Mouse (Mus musculus): ENCODE measurements around the gene Litaf. TPM values are rescaled to one million over a fixed set of nuclear protein-coding genes. Genes with fewer than 3 reads are reported as not detected.

Litaf gene
- polyA plus RNA-seq, 1 experiment from 2014 or later: 63.6 TPM

DNA sequence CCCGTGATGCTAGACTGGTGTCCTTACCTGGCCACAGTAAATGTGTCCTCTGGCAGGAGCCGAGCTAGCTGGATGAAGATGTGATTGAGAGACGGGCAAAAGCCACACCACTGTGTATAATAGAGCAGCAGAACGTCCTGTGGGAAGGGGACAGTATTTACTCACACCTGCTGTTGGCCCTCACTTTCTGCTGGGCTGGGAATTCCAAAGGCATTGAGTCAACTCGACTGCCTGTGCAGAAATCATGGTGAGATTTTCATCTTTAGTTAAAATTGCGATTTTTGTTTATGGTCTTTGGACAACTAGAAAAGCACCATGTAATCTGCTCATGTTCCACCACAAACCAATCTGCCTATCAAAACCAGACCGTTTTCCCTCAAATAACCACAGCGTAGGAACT lies 18.2 kb upstream of the Litaf start:
- no peak for ATAC-seq (ENCODE audit: insufficient number of reproducible peaks, low FRiP score)
- Histone ChIP-seq H3K4me2 (no peak overlapping the region), H3K4me1 (replicated peaks) (no peaks in the 10 kb centered on the region), H3K36me3 (peaks cover 92% of the 10 kb centered on the region), H3K4me3 (no peak overlapping the region), H3K27ac (ENCODE audit: poor library complexity, severe bottlenecking) (no peak overlapping the region), H3K9me3 (replicated peaks) (no peaks in the 10 kb centered on the region), H3K27me3 (replicated peaks) (no peaks in the 10 kb centered on the region), H3K9ac (no peak overlapping the region)
- WGBS: 90% methylated on average over 8 of the region's 8 CpGs

DNA sequence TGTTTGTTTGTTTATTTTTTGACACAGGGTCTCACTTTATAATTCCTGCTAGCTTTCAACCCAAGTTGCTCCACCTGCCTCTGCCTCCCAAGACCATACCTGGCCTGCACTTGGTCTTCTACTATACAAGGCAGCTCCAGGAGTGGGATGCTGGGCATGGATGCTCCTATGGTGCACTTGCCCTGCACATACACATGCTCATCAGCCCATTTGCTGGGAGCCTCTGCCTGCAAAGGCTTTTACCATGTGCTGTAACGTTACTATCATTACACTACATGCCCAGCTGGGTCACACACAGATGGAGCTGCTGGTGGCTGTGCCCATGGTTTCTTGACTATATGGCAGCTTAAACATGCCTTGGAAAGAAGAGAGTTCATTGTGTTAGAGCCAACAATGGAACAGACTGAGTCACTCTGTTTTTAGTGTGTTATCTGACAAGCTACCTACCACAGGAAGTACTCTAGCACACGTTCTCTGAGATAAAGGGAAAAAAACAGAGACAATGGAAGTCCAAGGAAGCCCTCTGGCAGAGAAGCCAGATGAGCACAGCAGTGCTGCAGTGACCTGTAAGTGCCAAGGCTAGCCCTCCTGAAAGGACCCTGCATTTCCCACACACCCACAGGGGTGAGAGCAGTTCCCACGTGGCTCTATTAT lies 12.4 kb upstream of the Litaf start:
- peaks cover 96% of the 10 kb centered on the region for H3K36me3 ChIP-seq
- no peak overlapping the region for H3K9ac ChIP-seq
- H3K27ac ChIP-seq (ENCODE audit: poor library complexity, severe bottlenecking): 0 out of 2 replicates have a peak overlapping the region, but pooled peaks have one; percentile 43
- ATAC-seq (ENCODE audit: insufficient number of reproducible peaks, low FRiP score): no peak; the same call in 1 of the 2 replicates
- H3K4me1 ChIP-seq (replicated peaks): peaks cover 12% of the 10 kb centered on the region
- no peaks in the 10 kb centered on the region for H3K27me3 ChIP-seq (replicated peaks)
- 42% methylated on average over 3 of the region's 3 CpGs for WGBS
- no peak overlapping the region for H3K4me3 ChIP-seq
- no peak overlapping the region for H3K4me2 ChIP-seq
- no peaks in the 10 kb centered on the region for H3K9me3 ChIP-seq (replicated peaks)

DNA sequence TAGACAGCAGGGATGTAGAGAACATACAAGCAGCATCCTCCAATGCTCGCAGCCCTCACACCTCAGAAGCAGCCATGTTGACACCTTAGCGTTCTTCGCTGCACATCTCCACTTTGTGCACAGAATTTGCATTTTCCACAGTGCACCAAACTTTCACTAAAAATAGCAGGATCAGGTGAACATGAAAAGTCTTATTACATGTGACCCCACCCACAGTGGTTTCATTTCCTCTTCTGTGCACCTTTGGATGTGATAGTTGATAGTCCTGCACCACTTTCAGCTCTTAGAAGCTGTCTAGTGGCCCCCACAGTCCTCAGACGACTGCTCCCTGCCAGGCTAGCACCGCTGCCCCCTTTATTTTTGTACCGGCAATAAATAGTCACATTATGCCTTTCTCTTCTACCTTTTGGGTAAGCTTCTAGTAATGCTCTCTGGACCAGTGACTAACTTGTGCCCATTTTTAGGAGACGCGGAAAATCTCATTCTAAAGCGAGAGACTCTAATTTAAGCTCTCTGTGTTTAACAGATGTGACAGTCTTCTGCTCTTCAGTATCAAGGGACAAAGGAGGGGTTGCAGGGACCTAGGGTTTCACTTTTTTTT lies 11.7 kb upstream of the Litaf start:
- Histone ChIP-seq H3K27ac (ENCODE audit: poor library complexity, severe bottlenecking) (no peak overlapping the region), H3K36me3 (peaks cover 96% of the 10 kb centered on the region), H3K4me3 (no peak overlapping the region), H3K9ac (no peak overlapping the region), H3K4me1 (replicated peaks) (peaks cover 18% of the 10 kb centered on the region), H3K4me2 (no peak overlapping the region), H3K27me3 (replicated peaks) (no peaks in the 10 kb centered on the region), H3K9me3 (replicated peaks) (no peaks in the 10 kb centered on the region)
- WGBS: 87% methylated on average over 9 of the region's 9 CpGs
- no peak for ATAC-seq (ENCODE audit: insufficient number of reproducible peaks, low FRiP score)

DNA sequence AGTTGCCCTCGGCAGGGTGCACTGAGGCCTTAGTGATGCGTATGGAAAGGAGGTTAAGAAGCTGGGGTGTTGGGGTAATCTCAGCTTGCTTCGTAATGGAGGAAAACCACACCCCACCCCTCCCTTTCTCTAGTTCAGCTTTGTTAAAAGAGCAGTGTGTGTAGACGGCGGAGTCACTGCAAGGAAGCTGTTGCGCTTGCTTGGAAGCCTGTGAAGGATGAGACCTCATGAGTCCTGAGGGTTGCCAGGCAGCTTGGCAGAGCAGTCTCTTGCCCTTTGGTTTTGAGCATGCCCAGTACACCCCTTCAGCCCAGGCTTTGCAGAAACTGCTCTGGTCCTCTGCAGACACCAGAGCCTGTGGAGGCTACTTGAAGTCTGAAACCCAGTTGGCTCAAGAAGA lies 7.1 kb upstream of the Litaf start:
- no peak overlapping the region for H3K4me2 ChIP-seq
- no peak overlapping the region for H3K27ac ChIP-seq (ENCODE audit: poor library complexity, severe bottlenecking)
- no peaks in the 10 kb centered on the region for H3K9me3 ChIP-seq (replicated peaks)
- no peaks in the 10 kb centered on the region for H3K27me3 ChIP-seq (replicated peaks)
- peaks cover 70% of the 10 kb centered on the region for H3K36me3 ChIP-seq
- H3K9ac ChIP-seq: no peak overlapping the region
- ATAC-seq (ENCODE audit: insufficient number of reproducible peaks, low FRiP score): no peak
- 79% methylated on average over 6 of the region's 6 CpGs for WGBS
- H3K4me3 ChIP-seq: no peak overlapping the region
- H3K4me1 ChIP-seq (replicated peaks): peaks cover 54% of the 10 kb centered on the region

DNA sequence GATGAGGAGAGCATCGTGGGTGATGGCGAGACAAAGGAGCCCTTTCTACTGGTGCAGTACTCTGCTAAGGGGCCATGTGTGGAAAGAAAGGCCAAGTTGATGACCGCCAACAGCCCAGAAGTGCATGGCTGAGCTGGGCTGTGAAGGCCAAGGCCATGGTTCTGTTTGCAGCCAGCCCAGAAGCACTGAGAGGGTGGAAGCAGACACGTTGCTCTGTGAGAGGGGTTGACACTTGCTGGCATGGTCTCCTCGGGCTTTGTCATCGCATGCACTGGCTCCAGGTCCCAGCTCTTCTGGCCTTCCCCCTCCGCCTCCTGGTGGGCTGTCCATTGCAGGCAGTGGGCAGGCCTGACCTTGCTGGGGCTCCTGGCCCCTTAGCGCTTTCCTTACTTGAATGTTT lies 6.5 kb upstream of the Litaf start:
- WGBS: 75% methylated on average over 8 of the region's 8 CpGs
- Histone ChIP-seq H3K4me3 (no peak overlapping the region), H3K4me1 (replicated peaks) (peaks cover 55% of the 10 kb centered on the region), H3K9me3 (replicated peaks) (no peaks in the 10 kb centered on the region), H3K9ac (no peak overlapping the region), H3K27me3 (replicated peaks) (no peaks in the 10 kb centered on the region), H3K4me2 (no peak overlapping the region), H3K36me3 (peaks cover 64% of the 10 kb centered on the region), H3K27ac (ENCODE audit: poor library complexity, severe bottlenecking) (no peak overlapping the region)
- no peak for ATAC-seq (ENCODE audit: insufficient number of reproducible peaks, low FRiP score)

DNA sequence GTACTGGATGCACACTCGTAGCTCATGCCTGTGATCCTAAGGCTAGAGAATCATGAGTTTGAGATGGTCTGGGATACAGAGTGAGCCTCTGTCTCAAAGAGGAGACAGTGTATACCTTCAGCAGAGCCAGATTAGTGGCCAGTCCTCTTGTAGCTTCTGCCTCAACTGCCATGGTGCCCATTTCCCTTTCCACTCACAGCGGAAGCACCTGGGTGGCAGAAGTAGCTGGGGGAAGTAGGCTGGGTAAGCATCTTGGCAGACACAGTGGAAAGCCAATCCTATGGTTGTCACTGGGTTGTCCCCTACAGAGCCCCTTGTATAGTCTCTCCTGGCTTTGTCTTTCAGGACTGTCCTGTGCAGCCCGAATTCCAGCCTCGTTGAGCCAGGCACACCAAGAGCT lies 5.9 kb upstream of the Litaf start:
- Histone ChIP-seq H3K4me1 (replicated peaks) (peaks cover 55% of the 10 kb centered on the region), H3K4me2 (no peak overlapping the region), H3K4me3 (no peak overlapping the region), H3K9me3 (replicated peaks) (no peaks in the 10 kb centered on the region), H3K36me3 (peaks cover 61% of the 10 kb centered on the region), H3K27ac (ENCODE audit: poor library complexity, severe bottlenecking) (no peak overlapping the region), H3K27me3 (replicated peaks) (no peaks in the 10 kb centered on the region), H3K9ac (no peak overlapping the region)
- ATAC-seq (ENCODE audit: insufficient number of reproducible peaks, low FRiP score): no peak
- WGBS: 87% methylated on average over 4 of the region's 4 CpGs

DNA sequence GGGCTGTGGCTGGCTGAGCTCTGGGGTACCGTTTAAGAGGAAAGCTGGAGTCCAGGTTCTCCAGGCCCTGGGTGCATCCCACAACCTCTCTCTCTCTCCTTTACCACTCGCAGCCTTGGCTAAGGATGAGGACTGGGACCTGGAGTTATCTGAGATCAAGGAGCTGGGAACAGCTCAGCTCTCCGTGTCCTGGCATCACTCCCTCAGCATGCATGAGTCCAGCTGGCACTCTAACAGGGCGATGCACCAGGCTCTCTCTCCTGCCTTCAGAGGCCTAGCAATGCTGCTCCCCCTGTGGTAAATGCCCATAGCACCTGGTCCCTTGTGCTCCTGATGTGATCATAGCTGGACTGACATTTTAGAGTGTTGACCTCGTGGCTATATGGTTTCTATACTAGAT lies 5.2 kb upstream of the Litaf start:
- no peak for ATAC-seq (ENCODE audit: insufficient number of reproducible peaks, low FRiP score)
- H3K9me3 ChIP-seq (replicated peaks): no peaks in the 10 kb centered on the region
- WGBS: 82% methylated on average over 5 of the region's 5 CpGs
- H3K27me3 ChIP-seq (replicated peaks): no peaks in the 10 kb centered on the region
- H3K27ac ChIP-seq (ENCODE audit: poor library complexity, severe bottlenecking): no peak overlapping the region
- H3K36me3 ChIP-seq: peaks cover 53% of the 10 kb centered on the region
- peaks cover 55% of the 10 kb centered on the region for H3K4me1 ChIP-seq (replicated peaks)
- no peak overlapping the region for H3K4me3 ChIP-seq
- H3K4me2 ChIP-seq: no peak overlapping the region
- H3K9ac ChIP-seq: no peak overlapping the region

GRCm38 (mm10) chr16:11069710-11070420 lies 3.9 kb upstream of the Litaf start:
- Histone ChIP-seq H3K9ac (no peak overlapping the region), H3K27me3 (replicated peaks) (no peaks in the 10 kb centered on the region), H3K9me3 (replicated peaks) (no peaks in the 10 kb centered on the region), H3K4me1 (replicated peaks) (peaks cover 66% of the 10 kb centered on the region), H3K4me3 (no peak overlapping the region), H3K36me3 (peaks cover 40% of the 10 kb centered on the region), H3K4me2 (peak overlapping the region; percentile 75), H3K27ac (ENCODE audit: poor library complexity, severe bottlenecking) (peak overlapping the region; percentile 59)
- 73% methylated on average over 7 of the region's 7 CpGs for WGBS
- ATAC-seq (ENCODE audit: insufficient number of reproducible peaks, low FRiP score): no peak

- Histone ChIP-seq H3K27ac (ENCODE audit: poor library complexity, severe bottlenecking) (peak overlapping the region; percentile 59), H3K36me3 (peaks cover 34% of the 10 kb centered on the region), H3K4me2 (peak overlapping the region; percentile 75), H3K4me3 (peak overlapping the region; percentile 6), H3K27me3 (replicated peaks) (no peaks in the 10 kb centered on the region), H3K9ac (no peak overlapping the region), H3K4me1 (replicated peaks) (peaks cover 72% of the 10 kb centered on the region), H3K9me3 (replicated peaks) (no peaks in the 10 kb centered on the region)
- no peak for ATAC-seq (ENCODE audit: insufficient number of reproducible peaks, low FRiP score)
- 55% methylated on average over 6 of the region's 6 CpGs for WGBS
Observed at GRCm38 (mm10) chr16:11069271-11069670, 3.3 kb upstream of the Litaf start.

- Histone ChIP-seq H3K4me3 (no peak overlapping the region), H3K4me1 (replicated peaks) (peaks cover 78% of the 10 kb centered on the region), H3K9me3 (replicated peaks) (no peaks in the 10 kb centered on the region), H3K27me3 (replicated peaks) (no peaks in the 10 kb centered on the region), H3K9ac (no peak overlapping the region), H3K36me3 (peaks cover 28% of the 10 kb centered on the region), H3K27ac (ENCODE audit: poor library complexity, severe bottlenecking) (no peak overlapping the region; the same call in 1 of the 2 replicates), H3K4me2 (peak overlapping the region; percentile 75)
- ATAC-seq (ENCODE audit: insufficient number of reproducible peaks, low FRiP score): no peak
- WGBS: 89% methylated on average over 3 of the region's 3 CpGs
Observed at GRCm38 (mm10) chr16:11068666-11069065, 2.7 kb upstream of the Litaf start.

GRCm38 (mm10) chr16:11066833-11067191 lies 855 bp upstream of the Litaf start:
- no peak for ATAC-seq (ENCODE audit: insufficient number of reproducible peaks, low FRiP score)
- under 1% methylated on average over 22 of the region's 22 CpGs for WGBS
- peaks cover 79% of the 10 kb centered on the region for H3K4me1 ChIP-seq (replicated peaks)

More at GRCm38 (mm10) chr16:11066833-11067191, 855 bp upstream of the Litaf start:
- Histone ChIP-seq H3K9ac (peak overlapping the region; percentile 87), H3K27me3 (replicated peaks) (no peaks in the 10 kb centered on the region), H3K27ac (ENCODE audit: poor library complexity, severe bottlenecking) (peak overlapping the region; percentile 89), H3K4me2 (peak overlapping the region; percentile 75), H3K9me3 (replicated peaks) (no peaks in the 10 kb centered on the region), H3K4me3 (peak overlapping the region; percentile 69), H3K36me3 (peaks cover 10% of the 10 kb centered on the region; the same call in 1 of the 2 replicates)

Measured in heart, embryonic 12.5 days (tissue).